Mouse (Mus musculus) kidney, embryonic 14.5 days (tissue): ENCODE data around the gene Tmco4. TPM values are rescaled to one million over a fixed set of nuclear protein-coding genes. Genes with fewer than 3 reads are reported as not detected.

Experiments used
- ATAC-seq: fragments of 200-750 bp; cut with Nextera tagmentation; 2 replicates; pipeline ENCODE4 v1.8.0; 2017; ENCODE audit warnings: moderate number of reproducible peaks, mild to moderate bottlenecking, moderate TSS enrichment, moderate library complexity; ENCODE audit not compliant: low FRiP score, low TSS enrichment
- H3K27ac ChIP-seq: fragments of 300-500 bp; sonication (generic); 2 replicates; pipeline ENCODE4 v1.5.1; 2014; ENCODE audit warnings: low read depth, mild to moderate bottlenecking, low read length, moderate library complexity, mixed read lengths
- H3K27me3 ChIP-seq: fragments of 300-500 bp; sonication (generic); 2 replicates; pipeline ENCODE4 v1.6.1; 2014; ENCODE audit warnings: mild to moderate bottlenecking, low read length; ENCODE audit not compliant: control insufficient read depth, insufficient read depth
- H3K36me3 ChIP-seq: fragments of 300-500 bp; sonication (generic); 2 replicates; pipeline ENCODE4 v1.6.1; 2014; ENCODE audit warnings: low read length, mixed read lengths; ENCODE audit not compliant: control insufficient read depth, insufficient read depth
- H3K4me1 ChIP-seq: fragments of 300-500 bp; sonication (generic); 2 replicates; pipeline ENCODE4 v1.6.1; 2014; ENCODE audit warnings: low read length, mixed read lengths; ENCODE audit not compliant: control insufficient read depth, insufficient read depth
- H3K4me2 ChIP-seq: fragments of 300-500 bp; sonication (generic); replicated peaks from 2 replicates; pipeline ENCODE4 v1.6.1; 2014; ENCODE audit warnings: low read depth, mild to moderate bottlenecking, low read length
- H3K4me3 ChIP-seq: fragments of 300-500 bp; sonication (generic); 2 replicates; pipeline ENCODE4 v1.5.1; 2014; ENCODE audit warnings: mild to moderate bottlenecking, low read length
- H3K9ac ChIP-seq: fragments of 300-500 bp; sonication (generic); 2 replicates; pipeline ENCODE4 v1.6.1; 2014; ENCODE audit warnings: low read depth, mild to moderate bottlenecking, low read length, moderate library complexity
- H3K9me3 ChIP-seq: fragments of 300-500 bp; sonication (generic); 2 replicates; pipeline ENCODE4 v1.6.1; 2016; ENCODE audit warnings: low read length; ENCODE audit not compliant: control insufficient read depth
- WGBS: fragments of 180-500 bp; shearing (Covaris S2); extraction: QIAGEN DNeasy Blood & Tissue Kit; methylation state at CpG from one replicate; pipeline ENCODE4 v1.1.7; 2014; 5-methylcytosine and 5-hydroxymethylcytosine counted together
- polyA plus RNA-seq: library from polyadenylated mRNA; unstranded; fragments of >200 nt; fragmentation: Nextera tagmentation; extraction: Ambion mirVana; gene quantifications from 2 replicates; pipeline ENCODE4 v1.2.1, GENCODE M21; 2014

Gene Tmco4
- polyA plus RNA-seq, 1 experiment from 2014 or later: 4.7 TPM

GRCm38 (mm10) chr4:139018976-139019375, 46.3 kb downstream of the Tmco4 start:
- H3K4me1 ChIP-seq: no peaks in the 10 kb centered on the region
- H3K9me3 ChIP-seq: no peaks in the 10 kb centered on the region
- H3K27me3 ChIP-seq: no peaks in the 10 kb centered on the region
- no peaks in the 10 kb centered on the region for H3K36me3 ChIP-seq
- WGBS: 74% methylated on average over 4 of the region's 4 CpGs
- no peak overlapping the region for H3K4me2 ChIP-seq
- no peak for ATAC-seq
- H3K9ac ChIP-seq: no peak overlapping the region
- H3K4me3 ChIP-seq: no peak overlapping the region
- H3K27ac ChIP-seq: no peak overlapping the region

DNA sequence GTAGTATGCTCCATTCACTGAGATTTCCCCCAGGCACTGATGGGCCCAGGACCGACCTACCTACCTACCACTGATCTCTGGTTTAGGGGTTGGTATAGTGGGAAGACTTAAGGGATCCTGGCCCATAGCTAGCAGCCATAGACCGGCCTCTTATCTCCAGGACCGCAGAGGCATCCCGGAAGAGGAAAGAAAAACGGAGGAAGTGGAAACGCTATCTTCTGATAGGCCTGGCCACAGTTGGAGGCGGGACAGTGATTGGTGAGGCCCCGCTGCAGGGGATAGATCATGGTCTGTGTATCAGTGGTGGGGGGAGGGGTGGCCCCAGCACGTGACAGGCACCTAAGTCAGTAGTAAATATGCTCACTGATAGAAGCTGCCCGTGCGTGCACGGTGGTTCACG, 46.7 kb downstream of the Tmco4 start:
- Histone ChIP-seq H3K4me3 (no peak overlapping the region), H3K27me3 (no peaks in the 10 kb centered on the region), H3K27ac (no peak overlapping the region), H3K4me1 (no peaks in the 10 kb centered on the region), H3K36me3 (no peaks in the 10 kb centered on the region), H3K9ac (no peak overlapping the region), H3K9me3 (no peaks in the 10 kb centered on the region), H3K4me2 (no peak overlapping the region)
- ATAC-seq: no peak
- 59% methylated on average over 13 of the region's 13 CpGs for WGBS

GRCm38 (mm10) chr4:139020385-139020784, 47.7 kb downstream of the Tmco4 start:
- ATAC-seq: no peak
- H3K27ac ChIP-seq: no peak overlapping the region
- no peak overlapping the region for H3K9ac ChIP-seq
- H3K4me2 ChIP-seq: no peak overlapping the region
- H3K36me3 ChIP-seq: no peaks in the 10 kb centered on the region
- no peaks in the 10 kb centered on the region for H3K27me3 ChIP-seq
- 87% methylated on average over 3 of the region's 3 CpGs for WGBS
- H3K9me3 ChIP-seq: no peaks in the 10 kb centered on the region
- no peak overlapping the region for H3K4me3 ChIP-seq
- no peaks in the 10 kb centered on the region for H3K4me1 ChIP-seq

GRCm38 (mm10) chr4:139024379-139024778, 51.7 kb downstream of the Tmco4 start:
- WGBS: 40% methylated on average over 2 of the region's 2 CpGs
- H3K27me3 ChIP-seq: no peaks in the 10 kb centered on the region
- no peak overlapping the region for H3K27ac ChIP-seq
- H3K4me3 ChIP-seq: no peak overlapping the region
- ATAC-seq: no peak
- H3K4me1 ChIP-seq: no peaks in the 10 kb centered on the region
- no peak overlapping the region for H3K9ac ChIP-seq
- H3K4me2 ChIP-seq: no peak overlapping the region
- H3K36me3 ChIP-seq: no peaks in the 10 kb centered on the region
- H3K9me3 ChIP-seq: no peaks in the 10 kb centered on the region

DNA sequence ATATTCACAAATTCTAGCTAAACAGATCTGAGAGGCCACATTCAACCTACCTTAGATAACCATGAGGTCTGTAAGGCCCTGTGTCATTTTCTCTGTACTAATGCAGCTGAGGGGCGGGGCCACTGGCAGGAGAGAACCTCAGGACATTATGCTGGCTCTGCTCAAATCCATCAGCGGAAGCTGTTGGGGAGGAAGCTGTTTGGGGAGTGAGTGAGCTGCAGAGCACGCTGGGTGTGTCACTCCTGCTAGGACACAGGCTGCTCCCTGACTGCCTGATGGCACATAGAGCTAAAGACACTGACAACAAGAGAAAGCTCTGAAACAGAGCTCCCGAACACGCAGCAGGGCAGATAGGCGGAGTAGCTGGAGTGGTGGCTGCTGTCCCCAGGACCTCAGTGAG, 58.0 kb downstream of the Tmco4 start:
- H3K9me3 ChIP-seq: no peaks in the 10 kb centered on the region
- no peaks in the 10 kb centered on the region for H3K4me1 ChIP-seq
- no peak overlapping the region for H3K27ac ChIP-seq
- H3K4me2 ChIP-seq: no peak overlapping the region
- no peak overlapping the region for H3K4me3 ChIP-seq
- WGBS: 61% methylated on average over 6 of the region's 6 CpGs
- H3K27me3 ChIP-seq: no peaks in the 10 kb centered on the region
- H3K9ac ChIP-seq: no peak overlapping the region
- no peak for ATAC-seq
- no peaks in the 10 kb centered on the region for H3K36me3 ChIP-seq

GRCm38 (mm10) chr4:139032521-139032920, 59.8 kb downstream of the Tmco4 start:
- H3K27me3 ChIP-seq: no peaks in the 10 kb centered on the region
- no peak for ATAC-seq
- peaks cover 3% of the 10 kb centered on the region for H3K4me1 ChIP-seq
- H3K9me3 ChIP-seq: peaks cover 3% of the 10 kb centered on the region; the same call in 1 of the 2 replicates
- no peak overlapping the region for H3K4me3 ChIP-seq
- no peak overlapping the region for H3K27ac ChIP-seq
- H3K4me2 ChIP-seq: no peak overlapping the region
- H3K36me3 ChIP-seq: no peaks in the 10 kb centered on the region
- 82% methylated on average over 12 of the region's 12 CpGs for WGBS
- no peak overlapping the region for H3K9ac ChIP-seq

- peaks cover 3% of the 10 kb centered on the region; the same call in 1 of the 2 replicates for H3K9me3 ChIP-seq
- no peak for ATAC-seq
- H3K4me3 ChIP-seq: no peak overlapping the region
- no peak overlapping the region for H3K27ac ChIP-seq
- peaks cover 11% of the 10 kb centered on the region for H3K4me1 ChIP-seq
- H3K36me3 ChIP-seq: no peaks in the 10 kb centered on the region
- no peaks in the 10 kb centered on the region for H3K27me3 ChIP-seq
- WGBS: 82% methylated on average over 11 of the region's 11 CpGs
- H3K9ac ChIP-seq: no peak overlapping the region
- no peak overlapping the region for H3K4me2 ChIP-seq
These were observed 60.7 kb downstream of the Tmco4 start for GRCm38 (mm10) chr4:139033263-139034009.

GRCm38 (mm10) chr4:139034010-139034367, 61.3 kb downstream of the Tmco4 start:
- Histone ChIP-seq H3K36me3 (no peaks in the 10 kb centered on the region), H3K4me3 (no peak overlapping the region)

DNA sequence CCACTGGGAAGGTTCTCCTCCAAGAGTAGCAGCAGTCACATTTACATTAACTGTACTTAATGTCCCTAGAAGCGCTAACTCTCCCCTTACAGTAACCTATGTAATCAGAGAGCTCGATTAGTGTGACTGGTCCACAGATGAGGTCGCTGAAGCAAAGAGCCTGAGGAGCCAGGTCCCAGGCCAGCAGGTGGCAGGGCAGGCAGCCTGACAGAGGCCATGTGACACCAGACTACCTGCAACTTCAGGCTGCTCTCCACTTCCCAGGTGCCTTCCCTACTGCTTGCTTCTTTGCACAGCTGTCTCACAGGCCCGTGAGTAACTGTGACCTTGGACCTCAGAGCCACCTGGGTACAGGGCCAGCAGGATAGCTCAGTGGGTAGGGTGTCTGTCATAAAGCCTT, 61.9 kb downstream of the Tmco4 start:
- Histone ChIP-seq H3K27ac (no peak overlapping the region), H3K4me2 (no peak overlapping the region), H3K9me3 (peaks cover 3% of the 10 kb centered on the region; the same call in 1 of the 2 replicates), H3K27me3 (no peaks in the 10 kb centered on the region), H3K36me3 (no peaks in the 10 kb centered on the region), H3K4me1 (peaks cover 11% of the 10 kb centered on the region), H3K4me3 (no peak overlapping the region), H3K9ac (no peak overlapping the region)
- 29% methylated on average over 4 of the region's 4 CpGs for whole genome bisulfite sequencing
- no peak for ATAC-seq

More at GRCm38 (mm10) chr4:139034010-139034367, 61.3 kb downstream of the Tmco4 start:
- no peak overlapping the region for H3K27ac ChIP-seq
- no peak overlapping the region for H3K4me2 ChIP-seq
- no peak overlapping the region for H3K9ac ChIP-seq
- 79% methylated on average over 8 of the region's 8 CpGs for WGBS
- no peaks in the 10 kb centered on the region for H3K27me3 ChIP-seq
- no peak for ATAC-seq
- H3K4me1 ChIP-seq: peaks cover 11% of the 10 kb centered on the region
- peaks cover 3% of the 10 kb centered on the region; the same call in 1 of the 2 replicates for H3K9me3 ChIP-seq
